Mouse (Mus musculus): Measurements from ENCODE around the gene Serpina3i. TPM values are rescaled to one million over a fixed set of nuclear protein-coding genes. Genes with fewer than 3 reads are reported as not detected.

Gene Serpina3i
- total RNA-seq, 2 experiments from 2014 or later: not detected

DNA sequence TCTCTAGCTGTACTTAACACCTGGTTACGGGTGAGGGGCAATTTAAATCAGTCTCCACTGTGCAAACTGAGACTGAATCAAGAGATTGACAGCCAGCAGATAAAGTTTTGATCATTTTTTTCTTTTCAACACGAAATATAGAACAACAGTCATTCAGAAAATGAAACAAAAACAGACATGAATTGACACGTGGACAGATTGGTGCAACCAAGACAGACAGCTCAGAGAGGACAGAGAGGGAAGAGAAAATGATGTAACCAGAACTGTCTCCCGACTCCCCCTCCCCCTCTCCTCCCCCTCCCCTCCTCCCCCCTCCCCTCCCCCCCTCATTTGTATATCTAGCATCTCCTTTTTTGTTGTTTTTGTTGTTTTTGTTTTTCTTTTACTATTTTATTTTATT lies 26.9 kb downstream of the Serpina3i start:
- intact Hi-C loops (cut with DNase I): no loop called here
- no peak for DNase-seq

DNA sequence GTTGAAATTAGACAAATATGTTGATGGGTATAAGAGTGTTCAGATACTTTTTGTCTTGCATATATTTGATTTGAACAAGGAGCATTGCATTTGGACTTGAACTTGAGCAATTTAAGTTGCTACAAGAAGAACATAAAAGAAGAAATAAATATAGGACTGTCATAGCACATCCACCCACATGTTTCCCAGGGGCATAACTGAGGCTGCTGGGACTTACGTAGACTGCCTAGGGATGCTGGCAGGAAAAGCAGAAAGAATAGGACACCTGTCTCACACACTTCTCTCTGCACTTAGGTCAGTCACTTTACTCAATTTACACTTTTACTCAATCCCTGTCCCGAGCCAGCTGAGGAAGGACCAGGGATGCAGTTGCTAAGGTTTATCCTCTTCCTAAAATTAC lies 31.0 kb downstream of the Serpina3i start:
- intact Hi-C loops (cut with DNase I): no loop called here
- DNase-seq: no peak

DNA sequence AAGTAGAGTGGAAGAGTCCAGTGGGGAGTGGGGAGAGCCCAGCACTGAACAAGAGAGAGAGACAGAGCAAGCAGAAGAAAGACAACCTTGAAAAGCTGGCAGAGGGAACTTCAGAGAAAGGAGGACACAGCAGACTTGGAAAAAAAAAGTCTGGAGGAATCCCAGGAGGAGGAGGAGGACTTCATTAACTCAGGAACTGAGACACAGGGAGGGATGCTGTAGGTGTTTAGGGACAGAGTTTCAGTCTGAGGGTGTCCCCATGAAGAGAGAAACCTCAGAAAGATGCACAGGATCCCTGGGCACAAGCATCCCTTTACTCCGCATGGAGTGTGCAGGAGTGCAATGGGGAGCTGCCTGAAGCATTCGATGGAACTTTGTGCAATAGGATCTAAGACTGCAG lies 35.1 kb downstream of the Serpina3i start:
- intact Hi-C loops (cut with DNase I): no loop called here
- no peak for DNase-seq

DNA sequence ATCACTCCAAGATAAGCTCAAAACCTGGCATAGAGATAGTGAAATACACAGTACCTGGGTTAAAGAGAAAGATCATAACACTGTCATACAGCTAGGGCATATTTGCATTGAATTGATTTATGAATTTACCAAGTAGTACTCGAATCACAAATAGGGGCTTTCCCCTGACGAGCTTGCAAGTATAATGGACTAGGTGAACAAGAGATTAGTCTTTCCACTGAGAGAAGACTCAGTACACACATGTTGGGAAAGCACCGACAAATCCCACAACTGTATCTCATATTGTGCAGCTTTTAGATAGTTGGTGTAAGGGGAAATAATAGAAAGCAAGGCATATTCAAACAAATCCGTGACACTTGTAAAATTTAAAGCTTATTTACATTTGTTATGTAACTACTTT lies 43.1 kb downstream of the Serpina3i start:
- intact Hi-C loops (cut with DNase I): no loop called here
- DNase-seq: no peak

DNA sequence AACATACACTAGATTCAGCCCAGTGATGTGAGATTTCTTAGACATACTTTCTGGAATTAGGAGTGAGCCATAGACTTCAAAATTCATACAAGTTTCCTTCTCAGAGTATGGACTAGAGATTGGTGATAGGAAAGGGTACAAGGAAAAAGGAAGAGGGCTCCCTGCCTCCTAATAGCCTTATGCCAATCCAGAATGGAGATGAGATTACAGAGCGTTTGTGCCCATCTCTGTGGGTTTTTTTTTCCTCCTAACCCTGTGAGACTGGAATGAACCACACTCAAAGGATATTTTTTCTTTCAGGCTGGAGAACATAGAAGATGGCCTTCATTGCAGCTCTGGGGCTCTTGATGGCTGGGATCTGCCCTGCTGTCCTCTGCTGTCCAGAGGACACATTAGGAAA lies 51.3 kb downstream of the Serpina3i start, which contains the start of gene Serpina3j:
Gene Serpina3j (plus strand): TSS at position 301 of the 400 bp plus-strand sequence.
- intact Hi-C loops (cut with DNase I): no loop called here
- DNase-seq: no peak

Other genes starting within 250 kb of the Serpina3i start
- gene Serpina9, start 249.4 kb upstream of the Serpina3i start, total RNA-seq (2021): not detected
- gene Serpina12, start 218.7 kb upstream of the Serpina3i start, total RNA-seq (2021): not detected
- gene Serpina5, start 162.0 kb upstream of the Serpina3i start, total RNA-seq (2021): not detected
- gene Serpina3a, start 150.4 kb upstream of the Serpina3i start, total RNA-seq (2021): not detected
- gene Serpina3b, start 135.1 kb upstream of the Serpina3i start, total RNA-seq (2021): not detected
- gene Serpina3c, start 109.3 kb upstream of the Serpina3i start, total RNA-seq (2021): 1 to 10 TPM; 1.2 to 1.4 TPM
- not detected for gene Serpina3f, start 48.6 kb upstream of the Serpina3i start, total RNA-seq (2021)
- gene Serpina3g, start 26.9 kb upstream of the Serpina3i start, total RNA-seq (2021): not detected
- not detected for gene Serpina3j, start 51.4 kb downstream of the Serpina3i start, total RNA-seq (2021)
- gene Serpina3k, start 75.4 kb downstream of the Serpina3i start, total RNA-seq (2021): under 1 TPM; 0.15 to 0.79 TPM
- gene Serpina3m, start 75.4 kb downstream of the Serpina3i start, total RNA-seq (2021): under 1 TPM in 1 of 2 experiments, not detected in 1; 0.20 TPM
- 1 to 10 TPM; 2.4 to 6.0 TPM for gene Serpina3n, start 143.6 kb downstream of the Serpina3i start, total RNA-seq (2021)
- not detected for gene Gsc, start 210.2 kb downstream of the Serpina3i start, total RNA-seq (2021)